Mouse (Mus musculus) layer of hippocampus, postnatal 14 days (tissue): ENCODE results near the gene St8sia6. TPM values are rescaled to one million over a fixed set of nuclear protein-coding genes. Genes with fewer than 3 reads are reported as not detected.
A peak's percentile ranks its signal among the peaks of the same experiment; 100 is the strongest.
"Not testable (repeated sequence)": the region's sequence is repeated elsewhere in the genome, so short reads cannot be mapped to it uniquely, and the experiment has no call there.

Source experiments
- DNase-seq, 2 experiments: peaks; one replicate each; pipeline ENCODE4 v3.0.0; 2021 to 2022; ENCODE audit warnings: low spot score in 2 of 2, mixed read lengths in 1 of 2
- total RNA-seq, 2 experiments: library from RNA; stranded (reverse); gene quantifications; 2 replicates each; pipeline ENCODE4 v1.2.3; 2021

The St8sia6 gene
- total RNA-seq, 2 experiments from 2014 or later, result 3.3 to 3.4 TPM

- DNase-seq, result peak in 1 of 2 experiments; percentile 7
Measured at GRCm38 (mm10) chr2:13634866-13635265, 159.0 kb downstream of the St8sia6 start.

GRCm38 (mm10) chr2:13630136-13630832 lies 163.6 kb downstream of the St8sia6 start:
- DNase-seq, result no peak

- not testable (repeated sequence) for DNase-seq
Measured at GRCm38 (mm10) chr2:13603636-13604035, 190.2 kb downstream of the St8sia6 start.

- no peak for DNase-seq
Measured at GRCm38 (mm10) chr2:13603093-13603492, 190.8 kb downstream of the St8sia6 start.

Other genes starting within 250 kb of the St8sia6 start
- 1 to 10 TPM; 4.4 to 5.9 TPM for gene Trdmt1, start 249.4 kb downstream of the St8sia6 start, total RNA-seq
- gene Vim, start 220.1 kb downstream of the St8sia6 start, total RNA-seq, result 100 to 1,000 TPM in 1 of 2 experiments, 10 to 100 TPM in 1; 81.1 to 121 TPM